Mouse (Mus musculus) midbrain, embryonic 16.5 days (tissue): ENCODE measurements around the gene Ptcd1. TPM values are rescaled to one million over a fixed set of nuclear protein-coding genes. Genes with fewer than 3 reads are reported as not detected.
A peak's percentile ranks its signal among the peaks of the same experiment; 100 is the strongest.

Experiments
- ATAC-seq: fragments of 200-750 bp; cut with Nextera tagmentation; 2 replicates; pipeline ENCODE4 v1.8.0; 2017; ENCODE audit warnings: moderate TSS enrichment
- H3K27ac ChIP-seq: fragments of 300-500 bp; sonication (generic); 2 replicates; pipeline ENCODE4 v1.5.1; 2014; ENCODE audit warnings: mild to moderate bottlenecking, low read length, mixed read lengths
- H3K27me3 ChIP-seq: fragments of 300-500 bp; sonication (generic); 2 replicates; pipeline ENCODE4 v1.6.1; 2014; ENCODE audit warnings: low read depth, low read length, mixed read lengths; ENCODE audit not compliant: control insufficient read depth, insufficient read depth
- H3K36me3 ChIP-seq: fragments of 300-500 bp; sonication (generic); 2 replicates; pipeline ENCODE4 v1.6.1; 2014; ENCODE audit warnings: mild to moderate bottlenecking, low read length, moderate library complexity, mixed read lengths; ENCODE audit not compliant: control insufficient read depth, insufficient read depth
- H3K4me1 ChIP-seq: fragments of 300-500 bp; sonication (generic); 2 replicates; pipeline ENCODE4 v1.6.1; 2014; ENCODE audit warnings: mild to moderate bottlenecking, low read length, mixed read lengths; ENCODE audit not compliant: control insufficient read depth, insufficient read depth
- H3K4me2 ChIP-seq: fragments of 300-500 bp; sonication (generic); 2 replicates; pipeline ENCODE4 v1.6.1; 2014; ENCODE audit warnings: mild to moderate bottlenecking, low read length, mixed read lengths
- H3K4me3 ChIP-seq: fragments of 300-500 bp; sonication (generic); 2 replicates; pipeline ENCODE4 v1.5.1; 2014; ENCODE audit warnings: low read depth, mild to moderate bottlenecking, low read length, moderate library complexity, mixed read lengths
- H3K9ac ChIP-seq: fragments of 300-500 bp; sonication (generic); 2 replicates; pipeline ENCODE4 v1.6.1; 2014; ENCODE audit warnings: low read depth, low read length, mixed read lengths
- H3K9me3 ChIP-seq: fragments of 300-500 bp; sonication (generic); replicated peaks from 2 replicates; pipeline ENCODE4 v1.6.1; 2014; ENCODE audit warnings: mild to moderate bottlenecking, low read length, mixed read lengths; ENCODE audit not compliant: control insufficient read depth, poor library complexity, severe bottlenecking
- WGBS: fragments of 180-500 bp; shearing (Covaris S2); extraction: QIAGEN DNeasy Blood & Tissue Kit; methylation state at CpG from one replicate; pipeline ENCODE4 v1.1.7; 2014; 5-methylcytosine and 5-hydroxymethylcytosine counted together
- polyA plus RNA-seq: library from polyadenylated mRNA; unstranded; fragments of >200 nt; fragmentation: Nextera tagmentation; extraction: Ambion mirVana; gene quantifications from 2 replicates; pipeline ENCODE4 v1.2.1, GENCODE M21; 2015

The Ptcd1 gene
- polyA plus RNA-seq, 1 experiment from 2014 or later, result 23.3 TPM

- Histone ChIP-seq H3K27ac (no peak overlapping the region), H3K9me3 (no peaks in the 10 kb centered on the region), H3K9ac (no peak overlapping the region), H3K27me3 (no peaks in the 10 kb centered on the region), H3K36me3 (peaks cover 44% of the 10 kb centered on the region), H3K4me3 (no peak overlapping the region), H3K4me2 (no peak overlapping the region), H3K4me1 (peaks cover 7% of the 10 kb centered on the region)
- no peak for ATAC-seq
- whole genome bisulfite sequencing, result 96% methylated on average over 2 of the region's 2 CpGs
Observed at GRCm38 (mm10) chr5:145185244-145185643, 18.3 kb upstream of the Ptcd1 start.

GRCm38 (mm10) chr5:145178461-145178980 is 11.6 kb upstream of the Ptcd1 start:
- no peaks in the 10 kb centered on the region for H3K27me3 ChIP-seq
- peaks cover 50% of the 10 kb centered on the region for H3K36me3 ChIP-seq
- no peak overlapping the region for H3K27ac ChIP-seq
- no peak overlapping the region for H3K4me2 ChIP-seq
- no peak overlapping the region for H3K4me3 ChIP-seq
- H3K9me3 ChIP-seq, result no peaks in the 10 kb centered on the region
- no peaks in the 10 kb centered on the region for H3K4me1 ChIP-seq
- WGBS, result 92% methylated on average over 18 of the region's 18 CpGs
- no peak for ATAC-seq
- no peak overlapping the region for H3K9ac ChIP-seq

- Histone ChIP-seq H3K27me3 (no peaks in the 10 kb centered on the region), H3K4me2 (peak overlapping the region; percentile 96), H3K9me3 (no peaks in the 10 kb centered on the region), H3K4me3 (peak overlapping the region; percentile 86), H3K36me3 (peaks cover 24% of the 10 kb centered on the region), H3K27ac (peak overlapping the region; percentile 78), H3K9ac (peak overlapping the region; percentile 88), H3K4me1 (peaks cover 23% of the 10 kb centered on the region)
- WGBS, result 0% methylated on average over 28 of the region's 28 CpGs
- ATAC-seq, result peak; percentile 74
Observed at GRCm38 (mm10) chr5:145167306-145167661, 376 bp upstream of the Ptcd1 start.

- Histone ChIP-seq H3K4me2 (no peak overlapping the region), H3K4me1 (peaks cover 23% of the 10 kb centered on the region), H3K4me3 (no peak overlapping the region), H3K9me3 (no peaks in the 10 kb centered on the region), H3K36me3 (peaks cover 23% of the 10 kb centered on the region), H3K9ac (no peak overlapping the region), H3K27ac (no peak overlapping the region), H3K27me3 (no peaks in the 10 kb centered on the region)
- 87% methylated on average over 15 of the region's 15 CpGs for WGBS
- no peak for ATAC-seq
Observed at GRCm38 (mm10) chr5:145165184-145165583, 1.7 kb downstream of the Ptcd1 start.

GRCm38 (mm10) chr5:145164710-145165109 is 2.2 kb downstream of the Ptcd1 start:
- no peak overlapping the region for H3K4me3 ChIP-seq
- H3K36me3 ChIP-seq, result peaks cover 24% of the 10 kb centered on the region
- no peak overlapping the region for H3K27ac ChIP-seq
- peaks cover 23% of the 10 kb centered on the region for H3K4me1 ChIP-seq
- no peak overlapping the region for H3K9ac ChIP-seq
- H3K4me2 ChIP-seq, result no peak overlapping the region
- H3K9me3 ChIP-seq, result no peaks in the 10 kb centered on the region
- no peaks in the 10 kb centered on the region for H3K27me3 ChIP-seq
- ATAC-seq, result no peak
- WGBS, result 77% methylated on average over 3 of the region's 3 CpGs

- no peak for ATAC-seq
- peaks cover 41% of the 10 kb centered on the region for H3K36me3 ChIP-seq
Observed at GRCm38 (mm10) chr5:145161361-145161760, 5.5 kb downstream of the Ptcd1 start.

GRCm38 (mm10) chr5:145152690-145153089 is 14.2 kb downstream of the Ptcd1 start:
- ATAC-seq, result no peak
- Histone ChIP-seq H3K4me1 (no peaks in the 10 kb centered on the region), H3K4me3 (no peak overlapping the region), H3K27ac (no peak overlapping the region), H3K4me2 (no peak overlapping the region), H3K27me3 (no peaks in the 10 kb centered on the region), H3K9me3 (no peaks in the 10 kb centered on the region), H3K9ac (no peak overlapping the region), H3K36me3 (peaks cover 62% of the 10 kb centered on the region)
- 97% methylated on average over 5 of the region's 5 CpGs for WGBS

More at GRCm38 (mm10) chr5:145161361-145161760, 5.5 kb downstream of the Ptcd1 start:
- 94% methylated on average over 14 of the region's 14 CpGs for WGBS
- Histone ChIP-seq H3K4me3 (no peak overlapping the region), H3K9me3 (no peaks in the 10 kb centered on the region), H3K27me3 (no peaks in the 10 kb centered on the region), H3K27ac (no peak overlapping the region), H3K4me1 (peaks cover 9% of the 10 kb centered on the region), H3K4me2 (no peak overlapping the region), H3K9ac (no peak overlapping the region)

- H3K36me3 ChIP-seq, result peaks cover 71% of the 10 kb centered on the region
- no peak for ATAC-seq
- no peaks in the 10 kb centered on the region for H3K9me3 ChIP-seq
- no peak overlapping the region for H3K27ac ChIP-seq
- 92% methylated on average over 6 of the region's 6 CpGs for WGBS
- no peaks in the 10 kb centered on the region for H3K4me1 ChIP-seq
- H3K27me3 ChIP-seq, result no peaks in the 10 kb centered on the region
- no peak overlapping the region for H3K4me2 ChIP-seq
- H3K4me3 ChIP-seq, result no peak overlapping the region
- no peak overlapping the region for H3K9ac ChIP-seq
Observed at GRCm38 (mm10) chr5:145149294-145149693, 17.6 kb downstream of the Ptcd1 start.

GRCm38 (mm10) chr5:145147748-145148147 is 19.2 kb downstream of the Ptcd1 start:
- H3K4me2 ChIP-seq, result no peak overlapping the region
- WGBS, result 96% methylated on average over 5 of the region's 5 CpGs
- H3K36me3 ChIP-seq, result peaks cover 76% of the 10 kb centered on the region
- no peaks in the 10 kb centered on the region for H3K4me1 ChIP-seq
- no peak overlapping the region for H3K9ac ChIP-seq
- no peak overlapping the region for H3K4me3 ChIP-seq
- no peaks in the 10 kb centered on the region for H3K9me3 ChIP-seq
- no peaks in the 10 kb centered on the region for H3K27me3 ChIP-seq
- H3K27ac ChIP-seq, result no peak overlapping the region
- ATAC-seq, result no peak
